Mouse (Mus musculus) CH12.LX (cell line): ENCODE results near the gene Pop5.

Source experiments
- CHD2 ChIP-seq: IDR thresholded peaks from 2 replicates; pipeline ENCODE4 v1.6.1; 2011; ENCODE audit warnings: low read length, improper control_type of control experiment
- CTCF ChIP-seq, 2 experiments: IDR thresholded peaks in 1 of 2; conservative IDR thresholded peaks in 1 of 2; 2 replicates each; pipeline ENCODE4 v1.5.1; 2011 to 2012; ENCODE audit warnings: low read depth in 2 of 2, low read length in 2 of 2, improper control_type of control experiment in 1 of 2, inconsistent platforms in 1 of 2, mild to moderate bottlenecking in 1 of 2, moderate library complexity in 1 of 2
- EP300 ChIP-seq: IDR thresholded peaks from 2 replicates; pipeline ENCODE4 v1.6.1; 2011; ENCODE audit warnings: low read length, improper control_type of control experiment
- KAT2A ChIP-seq: IDR thresholded peaks from 2 replicates; pipeline ENCODE4 v1.6.1; 2012; ENCODE audit warnings: low read length, improper control_type of control experiment, inconsistent platforms; ENCODE audit not compliant: insufficient replicate concordance
- POLR2A ChIP-seq: IDR thresholded peaks from 2 replicates; pipeline ENCODE4 v1.6.1; 2011; ENCODE audit warnings: low read depth, mild to moderate bottlenecking, improper control_type of control experiment, low read length
- RAD21 ChIP-seq: IDR thresholded peaks from 2 replicates; pipeline ENCODE4 v1.6.1; 2011; ENCODE audit warnings: low read depth, mild to moderate bottlenecking, low read length, improper control_type of control experiment, moderate library complexity
- USF2 ChIP-seq: conservative IDR thresholded peaks from 2 replicates; pipeline ENCODE4 v1.6.1; 2011; ENCODE audit warnings: low read depth, low read length, improper control_type of control experiment
- ZKSCAN1 ChIP-seq: IDR thresholded peaks from 2 replicates; pipeline ENCODE4 v1.6.1; 2012; ENCODE audit warnings: low read depth, inconsistent platforms, low read length, improper control_type of control experiment, borderline replicate concordance
- ZNF384 ChIP-seq: IDR thresholded peaks from 2 replicates; pipeline ENCODE4 v1.6.1; 2012; ENCODE audit warnings: low read depth, low read length, improper control_type of control experiment, inconsistent platforms

GRCm38 (mm10) chr5:115262502-115263291 lies 27.1 kb downstream of the Pop5 start:
- no peak for TF ChIP-seq POLR2A
- TF ChIP-seq KAT2A: no peak
- no peak for TF ChIP-seq EP300
- TF ChIP-seq CTCF (conservative IDR thresholded peaks at IDR 0.05 in 1 of 2, IDR thresholded peaks at IDR 0.05 in 1 of 2; ENCODE audit: low read depth in 2 of 2, low read length in 2 of 2): no peak
- TF ChIP-seq CHD2: no peak
- no peak for TF ChIP-seq USF2
- no peak for TF ChIP-seq ZNF384
- TF ChIP-seq RAD21: no peak
- TF ChIP-seq ZKSCAN1: no peak
